Mouse (Mus musculus) WW6 (cell line): Measurements from ENCODE around the gene B3galnt1.
"Not testable (repeated sequence)": the region's sequence is repeated elsewhere in the genome, so short reads cannot be mapped to it uniquely, and the experiment has no call there.

Experiments used
- DNase-seq: peaks from one replicate; pipeline ENCODE4 v3.0.0-alpha.2; 2013; ENCODE audit warnings: low read depth, low spot score

The B3galnt1 gene

DNA sequence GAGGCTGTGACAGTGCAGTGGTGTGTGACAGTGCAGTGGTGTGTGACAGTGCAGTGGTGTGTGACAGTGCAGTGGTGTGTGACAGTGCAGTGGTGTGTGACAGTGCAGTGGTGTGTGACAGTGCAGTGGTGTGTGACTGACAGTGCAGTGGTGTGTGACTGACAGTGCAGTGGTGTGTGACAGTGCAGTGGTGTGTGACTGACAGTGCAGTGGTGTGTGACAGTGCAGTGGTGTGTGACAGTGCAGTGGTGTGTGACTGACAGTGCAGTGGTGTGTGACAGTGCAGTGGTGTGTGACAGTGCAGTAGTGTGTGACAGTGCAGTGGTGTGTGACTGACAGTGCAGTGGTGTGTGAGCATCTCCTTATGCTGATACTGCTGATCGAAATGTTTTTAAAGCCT, 33.2 kb downstream of the B3galnt1 start:
- not testable (repeated sequence) for DNase-seq

DNA sequence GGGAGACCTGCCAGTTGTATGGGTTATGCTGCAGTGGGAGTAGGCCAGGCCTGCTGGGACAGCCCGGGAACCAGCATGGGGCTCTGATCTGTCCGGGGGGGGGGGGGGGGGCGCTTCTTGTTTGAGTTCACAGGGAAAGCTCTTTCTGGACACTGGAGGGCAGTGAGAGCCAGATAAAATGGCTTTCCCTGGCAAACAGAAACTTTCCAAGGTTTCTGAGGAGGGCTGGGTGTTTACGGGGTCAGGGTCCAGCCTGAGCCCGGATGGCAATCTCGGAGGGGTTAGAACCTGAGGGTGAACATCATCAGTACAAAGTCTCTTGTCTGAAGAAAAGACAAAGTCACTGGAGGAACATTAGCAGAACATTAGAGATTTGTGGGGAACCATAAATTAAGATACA, 35.4 kb downstream of the B3galnt1 start:
- no peak for DNase-seq

DNA sequence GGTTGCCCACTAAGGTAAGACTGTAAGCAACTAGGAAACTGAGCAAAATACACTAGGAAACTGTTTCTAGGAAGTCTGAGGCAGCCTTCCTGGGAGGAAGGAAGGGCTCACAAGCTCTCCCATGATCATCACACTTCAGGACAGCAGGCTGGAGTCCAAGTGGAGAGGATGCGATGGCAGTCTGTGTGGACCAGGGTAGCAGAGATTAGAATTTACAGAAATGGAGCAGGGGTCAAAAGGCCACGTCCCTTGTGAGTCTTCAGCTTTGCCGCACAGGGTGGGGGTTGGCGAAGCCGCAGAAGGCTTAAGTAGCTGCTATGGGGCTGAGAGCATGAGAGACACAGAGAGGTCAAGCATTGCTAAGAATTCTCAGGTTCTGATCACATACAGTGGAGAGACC, 37.1 kb downstream of the B3galnt1 start:
- DNase-seq = no peak

DNA sequence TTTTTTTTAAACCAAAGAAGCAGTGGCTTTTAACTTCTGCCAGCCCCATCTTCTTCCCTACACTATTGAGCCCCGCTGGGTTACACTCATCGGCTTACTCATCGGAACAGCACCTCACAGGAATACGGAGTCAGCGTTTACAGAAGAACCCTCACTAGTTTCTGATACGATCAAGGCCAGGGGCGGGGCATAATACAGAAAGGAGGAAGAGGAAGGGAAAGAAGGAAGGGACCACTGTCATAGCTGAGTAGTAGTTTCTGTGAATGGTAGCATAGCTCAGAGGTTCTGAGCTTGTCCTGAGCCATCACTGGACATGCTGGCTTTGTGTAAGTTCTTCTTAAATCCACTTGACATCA, 38.8 kb downstream of the B3galnt1 start:
- no peak for DNase-seq

DNA sequence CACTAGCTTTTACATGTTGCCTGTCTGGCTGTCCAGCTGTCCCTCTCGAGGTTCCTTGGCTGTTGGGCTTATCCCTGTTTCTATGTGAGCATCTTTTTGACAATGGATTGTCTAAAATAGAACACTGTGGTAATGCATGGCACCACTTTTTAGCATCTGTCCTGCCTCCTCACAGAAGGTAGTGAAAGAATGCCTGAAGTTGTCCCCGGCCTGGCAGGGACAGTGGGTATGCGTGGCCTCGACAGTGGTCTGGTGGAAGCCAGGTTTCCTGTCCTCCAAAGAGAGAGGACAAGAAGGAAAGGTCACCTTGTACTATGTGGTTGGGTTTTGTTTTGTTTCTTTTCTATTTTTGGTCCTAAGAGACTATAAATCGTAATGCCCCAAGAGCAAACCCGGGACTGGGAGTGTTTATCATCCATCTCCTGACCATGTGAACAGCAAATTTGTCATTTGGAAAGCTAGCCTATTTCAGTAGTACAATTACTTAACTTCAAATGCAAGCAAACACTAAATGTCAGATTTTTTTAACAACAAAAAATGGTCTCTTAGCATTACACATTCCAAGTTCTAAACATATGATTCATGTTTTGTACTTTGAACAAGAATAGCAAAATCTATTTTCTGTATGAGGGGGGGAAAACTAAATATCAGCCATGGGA, 39.3 kb downstream of the B3galnt1 start:
- DNase-seq = no peak

DNA sequence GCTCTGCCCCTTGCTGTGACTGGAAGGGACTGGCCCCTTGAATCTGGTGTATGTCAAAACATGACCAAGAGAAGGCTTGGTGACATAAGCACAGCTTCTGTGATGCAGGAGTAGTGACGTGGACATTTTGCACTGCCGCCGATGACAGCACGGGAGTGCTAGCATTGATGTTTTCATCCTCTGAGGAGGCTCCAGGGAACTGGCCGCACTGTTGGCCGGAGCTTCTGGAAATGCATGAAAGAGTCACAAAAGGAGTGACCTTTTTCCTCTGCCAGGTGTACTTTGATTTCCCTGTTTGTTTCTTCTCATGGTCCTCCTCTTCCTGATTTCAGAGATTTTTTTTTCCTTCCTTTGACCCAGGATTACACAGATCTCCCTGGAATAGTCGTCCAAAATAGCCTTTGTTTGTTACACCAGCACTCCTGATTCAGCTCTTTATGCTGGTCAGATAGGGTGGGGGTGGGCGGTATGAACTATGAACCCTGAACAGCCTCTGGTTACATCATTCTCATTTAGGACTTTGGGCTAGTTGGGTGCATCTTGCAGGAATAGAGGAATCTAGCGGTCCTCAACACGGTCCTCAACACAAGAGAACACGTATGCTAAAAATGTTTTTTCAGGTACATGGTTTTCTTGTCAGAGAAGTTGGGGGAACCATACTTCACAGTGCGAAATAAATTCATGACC, 42.5 kb downstream of the B3galnt1 start:
- DNase-seq = no peak

DNA sequence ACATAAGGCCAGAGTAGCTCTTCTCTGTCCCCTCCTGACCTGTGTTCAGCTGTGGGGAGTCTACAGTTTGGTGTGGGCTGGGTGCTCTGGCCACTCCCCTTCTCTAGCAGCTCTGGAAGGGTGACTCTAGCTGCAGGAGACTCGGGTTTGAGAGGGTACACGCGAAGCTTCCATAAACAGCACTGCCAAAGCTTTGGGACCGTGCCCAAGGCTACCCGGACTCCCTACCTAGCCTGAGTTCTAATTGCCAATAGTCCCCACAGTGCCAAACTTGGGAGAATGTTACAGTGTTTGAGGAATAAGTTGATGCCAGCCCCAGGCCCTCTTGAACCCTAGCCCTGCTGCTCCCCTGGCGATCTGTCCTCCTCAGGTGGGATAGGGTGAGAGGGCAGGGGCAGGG, 43.2 kb downstream of the B3galnt1 start:
- DNase-seq = no peak

DNA sequence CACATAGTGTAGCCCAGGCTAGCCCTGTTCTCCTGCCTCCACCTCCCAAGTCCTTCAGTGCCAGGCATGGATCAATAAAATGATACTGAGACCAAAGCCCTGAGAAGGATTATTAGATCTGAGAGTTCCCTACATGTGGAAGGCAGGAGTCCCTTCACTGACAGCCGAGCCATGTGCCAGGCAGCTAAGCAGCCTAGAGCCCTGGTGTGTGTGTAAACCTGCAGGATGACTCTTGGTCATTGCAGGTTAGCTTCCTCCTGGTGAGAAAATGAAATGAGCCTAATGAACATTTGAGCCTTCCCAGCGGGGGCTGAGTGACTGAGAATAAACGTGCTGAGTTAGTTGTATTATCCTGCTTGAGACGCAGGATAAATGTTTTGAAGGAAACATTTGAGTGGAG, 49.2 kb downstream of the B3galnt1 start:
- DNase-seq = no peak

DNA sequence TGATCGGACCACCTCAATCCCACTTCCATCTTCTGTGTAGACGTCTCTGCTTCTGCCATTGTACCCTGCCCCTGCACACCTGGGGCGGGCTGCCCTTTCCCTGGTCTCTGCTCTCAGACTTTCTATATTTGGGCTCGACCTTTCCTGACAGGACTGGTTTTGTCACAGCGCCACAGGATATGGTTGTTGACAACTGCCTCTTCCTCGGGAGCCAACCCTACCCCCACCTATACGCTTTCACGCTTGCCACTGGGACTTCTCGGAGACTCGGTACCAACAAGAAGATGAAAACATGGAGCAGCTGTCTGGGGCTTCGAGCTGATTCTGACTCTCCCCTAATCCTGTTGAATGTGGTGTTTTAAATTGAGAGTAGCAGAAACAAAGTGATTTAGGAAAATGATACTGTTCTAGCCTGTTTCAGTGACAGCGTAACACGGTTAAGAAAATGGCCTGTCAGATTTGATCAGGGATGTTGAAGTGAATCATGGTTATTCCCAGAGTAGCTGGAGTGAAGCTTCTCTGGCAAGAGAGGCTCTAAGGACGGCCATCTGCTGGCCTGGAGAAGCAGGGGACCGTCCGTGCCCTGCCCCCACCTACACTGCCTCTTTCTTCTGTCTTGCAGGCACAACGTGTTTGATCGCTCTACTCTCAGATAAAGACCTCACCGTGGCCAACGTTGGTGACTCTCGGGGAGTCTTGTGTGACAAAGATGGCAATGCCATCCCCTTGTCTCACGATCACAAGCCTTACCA, 49.9 kb downstream of the B3galnt1 start:
- no peak for DNase-seq

DNA sequence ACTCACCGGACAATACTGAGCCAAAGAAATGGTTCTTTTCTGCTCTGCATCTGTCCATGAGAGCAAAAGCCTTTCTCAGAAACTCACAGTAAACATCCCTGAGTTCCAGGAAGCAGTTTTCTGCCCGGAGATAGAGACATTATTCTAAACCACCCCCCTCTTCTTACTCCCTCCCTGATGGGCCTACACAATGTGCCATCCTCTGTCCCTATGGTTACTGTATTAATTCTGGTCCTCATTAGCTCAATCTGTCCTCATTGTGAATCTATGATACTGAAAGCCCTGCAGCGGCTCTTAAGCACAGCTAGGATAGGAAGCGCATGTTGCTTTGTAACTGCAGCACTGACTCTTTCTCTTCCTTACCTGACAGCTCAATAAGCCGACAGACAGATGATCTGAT, 53.7 kb downstream of the B3galnt1 start:
- DNase-seq = no peak

DNA sequence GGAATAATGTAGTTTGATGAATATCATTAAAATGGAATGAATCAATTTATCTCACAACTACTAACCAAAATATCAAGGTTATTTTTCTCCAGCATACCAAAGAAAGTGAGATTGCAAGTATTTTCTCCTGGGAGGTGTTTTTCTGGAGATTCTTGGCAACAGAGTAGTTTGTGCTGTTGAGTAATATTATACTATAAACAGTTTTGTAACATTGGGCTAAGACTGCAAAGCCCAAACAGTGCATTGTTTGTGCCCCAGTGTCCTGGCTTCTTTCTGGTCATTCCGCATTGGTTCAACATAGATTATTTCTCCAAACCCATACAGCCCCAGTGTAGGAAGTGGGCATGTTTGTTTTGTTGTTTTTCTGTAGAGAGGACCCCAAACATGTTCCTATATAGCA, 55.0 kb downstream of the B3galnt1 start:
- DNase-seq = no peak

DNA sequence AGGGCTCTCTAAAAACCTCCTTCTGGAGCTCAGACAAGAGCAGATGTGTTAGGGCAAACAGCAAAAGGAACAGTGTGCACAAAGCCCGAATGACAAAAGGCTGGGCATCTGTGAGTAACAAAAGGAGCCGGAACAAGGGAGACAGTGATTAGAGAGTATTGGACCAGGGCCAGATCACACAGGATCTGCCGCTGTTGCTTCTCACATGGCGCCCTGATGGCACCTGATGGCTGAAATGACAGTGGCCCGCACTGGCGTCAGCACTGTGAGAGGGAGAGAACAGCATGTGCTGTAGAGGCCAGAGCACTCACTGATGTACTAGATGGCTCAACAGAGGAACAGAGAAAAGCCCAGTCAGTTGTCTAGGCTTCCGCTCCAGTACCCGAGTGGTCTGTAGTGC, 55.8 kb downstream of the B3galnt1 start:
- DNase-seq = no peak

DNA sequence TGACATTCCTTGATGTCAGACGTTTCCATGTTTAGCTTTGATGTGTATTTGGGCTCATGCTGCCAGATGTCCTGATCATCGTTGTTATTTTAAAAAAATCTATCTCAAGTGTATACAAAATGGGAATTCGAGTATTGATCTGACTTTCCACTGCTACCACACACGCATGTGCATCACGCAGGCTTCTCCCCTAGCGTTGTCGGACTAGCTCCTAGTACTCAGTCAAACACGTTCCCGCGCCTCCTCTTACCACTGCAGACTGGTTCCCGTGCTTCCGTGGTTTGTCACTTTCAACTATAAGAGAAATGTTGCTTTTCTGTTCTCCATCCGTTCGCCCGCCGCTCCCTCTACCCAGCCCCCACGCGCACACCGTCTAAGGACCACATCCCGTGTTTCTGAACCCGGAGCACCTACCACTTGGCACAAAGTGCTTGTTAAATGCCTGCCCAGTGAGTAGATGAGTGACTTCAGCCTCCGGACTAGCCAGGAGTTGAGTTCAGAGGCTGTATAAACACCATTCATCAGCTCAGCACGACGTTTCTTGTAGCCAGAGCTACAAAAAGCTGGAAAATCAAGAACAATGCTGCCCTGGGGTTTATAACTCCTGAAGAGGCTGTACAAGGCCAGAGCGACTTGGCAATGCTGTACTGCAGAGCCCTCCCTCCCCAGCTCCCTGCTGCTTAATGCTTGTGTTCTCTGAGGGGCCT, 62.7 kb downstream of the B3galnt1 start:
- DNase-seq = no peak

DNA sequence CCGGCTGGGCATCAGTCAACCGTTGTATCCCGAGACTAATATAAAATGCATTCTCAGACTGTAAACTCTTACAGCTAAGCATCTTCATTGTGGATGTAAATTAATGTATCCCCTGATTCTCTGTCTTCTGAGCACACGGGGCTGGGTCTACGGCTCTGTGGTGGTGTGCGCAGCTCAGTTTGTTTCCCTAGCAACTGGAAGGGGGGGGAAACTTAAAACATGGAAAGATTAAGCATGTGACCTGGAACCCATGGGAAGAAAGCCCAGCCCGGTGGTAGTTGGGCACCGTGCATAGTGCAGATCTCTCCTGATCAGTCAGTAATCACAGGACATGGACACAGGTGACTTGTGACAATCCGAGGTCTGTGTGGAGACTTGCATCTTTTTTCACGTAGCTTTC, 63.3 kb downstream of the B3galnt1 start:
- no peak for DNase-seq

DNA sequence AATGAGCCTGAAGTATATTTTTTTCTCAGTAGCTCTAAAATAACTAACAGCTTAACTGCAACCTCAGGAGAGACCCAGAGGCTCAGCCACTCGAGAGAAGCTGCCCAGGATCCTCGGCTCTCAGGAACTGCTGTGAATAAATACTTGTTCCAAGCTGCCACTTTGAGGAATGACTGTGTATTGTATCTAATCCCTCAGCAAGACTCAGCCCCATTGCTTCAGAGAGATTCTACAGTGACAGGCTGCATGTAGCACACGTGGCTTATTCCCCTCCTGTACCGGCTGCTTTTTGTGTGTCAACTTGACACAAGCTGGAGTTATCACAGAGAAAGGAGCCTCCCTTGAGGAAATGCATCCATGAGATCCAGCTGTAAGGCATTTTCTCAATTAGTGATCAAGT, 66.1 kb downstream of the B3galnt1 start:
- DNase-seq = no peak

DNA sequence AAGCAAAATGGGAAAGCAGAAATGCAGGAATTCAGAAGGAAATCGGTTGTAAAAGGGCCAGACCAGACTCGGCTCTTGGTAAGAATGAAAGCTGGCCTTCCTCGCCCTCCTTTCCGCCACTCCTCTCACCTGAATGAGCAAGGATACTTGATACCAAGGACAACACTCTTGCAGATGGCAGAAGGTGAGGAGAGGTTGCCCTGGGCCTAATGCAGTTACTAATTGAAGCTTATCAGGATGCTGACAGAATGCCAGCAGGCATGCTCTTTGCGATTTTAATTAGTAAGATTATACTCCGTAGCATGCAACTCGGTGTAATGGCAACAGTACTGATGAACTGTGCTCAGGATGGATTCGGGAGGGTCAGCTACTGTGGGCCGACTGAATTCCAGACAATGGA, 67.2 kb downstream of the B3galnt1 start:
- DNase-seq = no peak

DNA sequence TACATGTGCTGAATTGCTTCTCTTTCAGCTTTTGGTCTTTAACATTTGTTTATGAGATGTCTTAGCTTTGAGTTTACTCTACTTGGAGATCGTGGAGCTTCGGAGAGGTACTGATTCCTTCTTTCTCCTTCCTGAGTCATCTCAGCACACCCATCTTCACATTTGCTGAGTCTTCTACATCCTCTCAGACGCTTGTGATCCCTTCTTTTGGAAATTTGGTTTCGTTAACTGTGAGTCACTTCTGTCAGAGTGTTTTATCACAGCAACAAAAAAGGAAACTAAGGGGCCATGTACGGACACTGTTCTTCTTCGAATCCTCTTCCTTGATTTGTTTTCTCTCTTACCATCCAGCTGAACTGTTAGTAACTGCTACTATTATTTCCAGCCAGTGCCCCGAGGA, 69.2 kb downstream of the B3galnt1 start:
- no peak for DNase-seq

DNA sequence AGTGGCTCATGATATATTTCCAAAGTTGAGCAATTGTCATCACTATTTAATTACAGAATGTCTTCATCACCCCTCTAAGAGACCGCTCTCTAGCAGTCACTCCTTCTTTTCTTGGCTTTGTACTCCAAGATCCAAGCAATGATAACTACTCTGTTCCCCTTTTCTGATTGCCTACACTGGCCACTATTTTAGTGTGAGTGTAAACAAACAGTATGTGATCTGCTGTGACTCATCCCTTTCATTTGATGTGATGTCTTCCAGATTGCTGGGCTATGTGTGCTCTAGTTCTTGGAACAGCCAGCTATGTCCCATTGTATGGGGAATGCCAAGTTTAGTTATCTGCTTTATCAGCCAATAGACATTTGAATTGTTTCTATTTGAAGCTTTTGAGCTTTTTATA, 71.4 kb downstream of the B3galnt1 start:
- no peak for DNase-seq

DNA sequence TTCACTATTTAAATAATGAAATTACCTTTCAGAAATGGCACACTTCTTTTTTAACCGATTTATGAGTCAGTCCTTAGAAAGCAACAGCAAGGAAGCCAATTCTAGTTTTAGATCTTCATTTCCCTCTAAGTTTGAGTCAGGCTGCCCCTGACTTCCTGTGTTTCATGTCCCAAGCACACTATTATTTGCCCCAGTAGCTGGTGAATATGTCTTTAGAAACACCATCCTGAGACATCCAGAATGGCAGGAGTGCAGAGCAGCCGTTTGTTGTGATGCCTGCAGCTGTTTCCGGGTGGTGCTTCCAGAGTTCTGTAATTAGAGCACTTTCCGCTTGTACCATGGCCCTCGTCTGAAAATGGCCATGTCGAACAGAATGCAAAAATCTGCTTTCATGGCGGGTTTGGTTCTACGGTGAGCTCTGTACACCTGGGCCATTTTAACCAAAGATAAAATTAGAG, 73.7 kb downstream of the B3galnt1 start:
- no peak for DNase-seq

DNA sequence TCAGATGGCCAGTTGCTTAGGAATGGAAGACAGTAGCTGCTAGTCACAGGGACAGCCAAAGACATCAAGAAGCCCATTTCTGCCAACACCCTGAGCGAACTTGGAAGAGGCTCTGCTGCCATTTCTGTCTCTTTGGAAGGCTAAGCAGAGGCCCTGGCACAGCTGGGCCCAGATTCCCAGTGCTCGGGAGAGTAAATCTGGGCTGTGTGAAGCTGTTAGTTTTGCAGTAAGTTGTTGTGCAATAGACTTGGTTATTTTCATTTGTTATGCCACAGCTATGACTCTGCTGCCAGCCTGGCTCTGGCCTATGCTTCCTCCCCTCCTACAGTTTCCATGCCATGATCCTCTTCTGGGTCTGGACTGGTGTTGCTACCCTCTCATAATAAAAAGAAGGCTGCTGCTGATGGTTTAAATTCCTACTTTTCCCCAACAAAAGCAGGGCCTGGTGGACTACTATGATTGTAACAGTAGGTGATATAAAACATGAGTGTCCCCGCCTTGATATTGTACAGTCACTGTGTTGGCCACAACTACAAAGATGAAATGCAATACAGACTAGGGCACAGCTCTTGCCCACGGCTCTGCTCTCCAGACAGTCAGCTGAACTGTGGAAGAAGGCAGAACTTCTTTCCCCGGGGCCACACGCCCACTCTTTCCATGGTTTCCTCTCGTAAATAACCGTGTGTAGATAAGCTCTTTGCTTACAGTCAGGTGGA, 74.2 kb downstream of the B3galnt1 start:
- no peak for DNase-seq
